Mouse (Mus musculus): ENCODE measurements around the gene Arid3c. TPM values are rescaled to one million over a fixed set of nuclear protein-coding genes. Genes with fewer than 3 reads are reported as not detected.

Arid3c gene
- polyA plus RNA-seq, 1 experiment from 2014 or later = 1.2 TPM

- 21% methylated on average over 8 of the region's 8 CpGs for WGBS
- no peak overlapping the region for H3K9ac ChIP-seq (ENCODE audit: low read length)
- H3K27ac ChIP-seq (ENCODE audit: low read depth, low read length) = no peak overlapping the region
- H3K4me2 ChIP-seq (ENCODE audit: low read depth) = peak overlapping the region; percentile 72; the same call in 1 of the 2 replicates
- no peaks in the 10 kb centered on the region for H3K27me3 ChIP-seq (ENCODE audit: control insufficient read depth, insufficient read depth, low read length)
- no peak for ATAC-seq (ENCODE audit: insufficient read depth, low FRiP score, low TSS enrichment)
- H3K9me3 ChIP-seq (ENCODE audit: control insufficient read depth, low read length) = no peaks in the 10 kb centered on the region
- peaks cover 15% of the 10 kb centered on the region for H3K4me1 ChIP-seq (ENCODE audit: control insufficient read depth, insufficient read depth, low read length)
- DNase-seq (ENCODE audit: low spot score) = peak; percentile 55
- peaks cover 6% of the 10 kb centered on the region; the same call in 1 of the 2 replicates for H3K36me3 ChIP-seq (ENCODE audit: control insufficient read depth, insufficient read depth, low read length)
- H3K4me3 ChIP-seq (ENCODE audit: low read depth, low read length) = peak overlapping the region; percentile 73; the same call in 1 of the 2 replicates
Measured at GRCm38 (mm10) chr4:41714276-41714675, 16.7 kb downstream of the Arid3c start.

GRCm38 (mm10) chr4:41713197-41714067, 17.5 kb downstream of the Arid3c start, which contains the start of gene Rpp25l:
TSS of gene Rpp25l (minus strand) at chr4:41713534.
- no peaks in the 10 kb centered on the region for H3K9me3 ChIP-seq (ENCODE audit: control insufficient read depth, low read length)
- H3K4me2 ChIP-seq (ENCODE audit: low read depth) = peak within 1 kb of the TSS; percentile 72
- peaks cover 15% of the 10 kb centered on the region for H3K4me1 ChIP-seq (ENCODE audit: control insufficient read depth, insufficient read depth, low read length)
- under 1% methylated on average over 58 of the region's 61 CpGs for WGBS
- H3K27ac ChIP-seq (ENCODE audit: low read depth, low read length) = no peak within 1 kb of the TSS
- peak; percentile 92 for DNase-seq (ENCODE audit: low spot score)
- ATAC-seq (ENCODE audit: insufficient read depth, low FRiP score, low TSS enrichment) = peak; percentile 62
- H3K36me3 ChIP-seq (ENCODE audit: control insufficient read depth, insufficient read depth, low read length) = peaks cover 6% of the 10 kb centered on the region; the same call in 1 of the 2 replicates
- peak within 1 kb of the TSS; percentile 82 for H3K9ac ChIP-seq (ENCODE audit: low read length)
- H3K4me3 ChIP-seq (ENCODE audit: low read depth, low read length) = peak within 1 kb of the TSS; percentile 73
- no peaks in the 10 kb centered on the region for H3K27me3 ChIP-seq (ENCODE audit: control insufficient read depth, insufficient read depth, low read length)

DNA sequence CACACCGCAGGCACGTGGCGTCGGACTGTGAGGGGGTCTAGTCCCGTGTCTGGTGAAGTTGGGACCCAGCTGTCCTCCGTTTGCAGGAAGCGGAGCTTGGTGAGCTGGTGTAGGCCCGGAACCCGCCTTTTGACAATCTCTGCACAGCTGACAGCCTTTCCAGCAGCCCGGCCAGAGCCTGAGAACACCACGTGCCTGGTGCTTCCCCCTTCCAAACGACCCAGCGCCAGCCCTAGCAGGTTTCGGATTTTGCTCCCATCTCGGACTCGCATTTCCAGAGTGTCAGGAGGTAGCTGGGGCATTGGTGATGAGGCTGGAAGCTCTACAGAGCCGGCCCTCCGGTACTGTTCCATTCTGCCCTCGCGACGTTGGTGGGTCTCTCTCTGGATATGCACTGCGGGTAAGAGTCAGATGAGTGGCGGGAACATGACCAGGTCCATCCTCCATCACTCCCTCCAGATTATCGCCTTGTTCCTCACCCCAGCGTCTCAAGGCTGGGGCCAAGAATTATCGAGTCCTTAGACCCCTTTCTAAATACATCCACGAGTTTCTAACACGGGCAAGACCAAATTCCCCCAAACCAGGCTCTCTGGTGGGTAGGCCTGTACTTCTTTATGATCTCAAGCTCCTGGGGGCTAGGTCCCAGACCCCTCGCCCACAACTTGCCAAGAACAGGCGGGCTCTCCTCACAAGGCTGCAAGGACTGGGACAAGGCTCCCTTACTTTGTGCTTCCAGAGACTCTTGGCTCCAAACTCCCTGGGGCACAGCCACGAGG, 18.3 kb downstream of the Arid3c start:
- Histone ChIP-seq H3K9ac (ENCODE audit: low read length) (peak overlapping the region; percentile 82), H3K4me1 (ENCODE audit: control insufficient read depth, insufficient read depth, low read length) (peaks cover 16% of the 10 kb centered on the region), H3K4me3 (ENCODE audit: low read depth, low read length) (peak overlapping the region; percentile 73), H3K27me3 (ENCODE audit: control insufficient read depth, insufficient read depth, low read length) (no peaks in the 10 kb centered on the region), H3K9me3 (ENCODE audit: control insufficient read depth, low read length) (no peaks in the 10 kb centered on the region), H3K4me2 (ENCODE audit: low read depth) (peak overlapping the region; percentile 72), H3K36me3 (ENCODE audit: control insufficient read depth, insufficient read depth, low read length) (peaks cover 6% of the 10 kb centered on the region; the same call in 1 of the 2 replicates), H3K27ac (ENCODE audit: low read depth, low read length) (no peak overlapping the region)
- DNase-seq (ENCODE audit: low spot score) (no peak), ATAC-seq (ENCODE audit: insufficient read depth, low FRiP score, low TSS enrichment) (no peak)
- WGBS = 46% methylated on average over 31 of the region's 31 CpGs

DNA sequence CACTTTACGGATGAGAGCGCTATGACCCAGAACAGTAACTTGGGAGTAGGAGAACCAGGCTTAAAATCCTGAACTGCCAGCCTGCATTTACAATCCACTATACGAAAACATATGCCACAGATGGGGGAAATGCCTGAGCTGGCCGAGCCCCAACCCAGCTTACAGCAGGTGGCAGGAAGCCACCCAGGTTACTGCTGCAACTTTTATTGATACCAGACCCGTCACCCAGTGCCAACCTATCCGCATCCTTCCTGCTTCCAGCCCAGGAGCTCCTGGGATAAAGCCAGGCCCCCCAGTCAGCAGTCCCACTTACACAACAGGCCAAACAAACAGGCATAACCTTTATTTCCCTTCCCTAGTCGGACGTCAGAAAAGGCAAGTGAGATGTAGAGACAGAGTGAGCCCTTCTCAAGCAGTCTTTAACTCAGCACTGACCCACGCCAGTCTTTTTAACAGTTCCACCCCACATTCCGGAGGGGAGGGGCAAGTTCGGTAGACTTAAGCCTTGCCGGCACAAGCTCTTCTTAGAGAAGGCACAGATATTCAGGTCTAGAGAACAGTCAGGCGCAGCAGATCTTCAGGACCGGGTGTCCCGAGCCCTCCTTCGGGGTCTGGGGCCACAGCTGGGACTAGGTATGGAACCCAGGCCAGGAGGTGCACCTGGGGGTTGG, 19.1 kb downstream of the Arid3c start:
- ATAC-seq (ENCODE audit: insufficient read depth, low FRiP score, low TSS enrichment) (no peak), DNase-seq (ENCODE audit: low spot score) (no peak)
- H3K4me2 ChIP-seq (ENCODE audit: low read depth) = peak overlapping the region; percentile 72
- H3K9me3 ChIP-seq (ENCODE audit: control insufficient read depth, low read length) = no peaks in the 10 kb centered on the region
- H3K4me3 ChIP-seq (ENCODE audit: low read depth, low read length) = 0 out of 2 replicates have a peak overlapping the region, but pooled peaks have one; percentile 73
- H3K27me3 ChIP-seq (ENCODE audit: control insufficient read depth, insufficient read depth, low read length) = no peaks in the 10 kb centered on the region
- peaks cover 6% of the 10 kb centered on the region; the same call in 1 of the 2 replicates for H3K36me3 ChIP-seq (ENCODE audit: control insufficient read depth, insufficient read depth, low read length)
- WGBS = 85% methylated on average over 16 of the region's 16 CpGs
- no peak overlapping the region for H3K9ac ChIP-seq (ENCODE audit: low read length)
- H3K27ac ChIP-seq (ENCODE audit: low read depth, low read length) = no peak overlapping the region
- peaks cover 22% of the 10 kb centered on the region for H3K4me1 ChIP-seq (ENCODE audit: control insufficient read depth, insufficient read depth, low read length)

GRCm38 (mm10) chr4:41710229-41710628, 20.7 kb downstream of the Arid3c start:
- ATAC-seq (ENCODE audit: insufficient read depth, low FRiP score, low TSS enrichment) (no peak), DNase-seq (ENCODE audit: low spot score) (no peak)
- Histone ChIP-seq H3K27ac (ENCODE audit: low read depth, low read length) (no peak overlapping the region), H3K27me3 (ENCODE audit: control insufficient read depth, insufficient read depth, low read length) (no peaks in the 10 kb centered on the region), H3K4me3 (ENCODE audit: low read depth, low read length) (no peak overlapping the region), H3K36me3 (ENCODE audit: control insufficient read depth, insufficient read depth, low read length) (peaks cover 6% of the 10 kb centered on the region; the same call in 1 of the 2 replicates), H3K4me1 (ENCODE audit: control insufficient read depth, insufficient read depth, low read length) (peaks cover 28% of the 10 kb centered on the region), H3K4me2 (ENCODE audit: low read depth) (no peak overlapping the region), H3K9me3 (ENCODE audit: control insufficient read depth, low read length) (no peaks in the 10 kb centered on the region), H3K9ac (ENCODE audit: low read length) (no peak overlapping the region)
- WGBS = 65% methylated on average over 4 of the region's 4 CpGs

DNA sequence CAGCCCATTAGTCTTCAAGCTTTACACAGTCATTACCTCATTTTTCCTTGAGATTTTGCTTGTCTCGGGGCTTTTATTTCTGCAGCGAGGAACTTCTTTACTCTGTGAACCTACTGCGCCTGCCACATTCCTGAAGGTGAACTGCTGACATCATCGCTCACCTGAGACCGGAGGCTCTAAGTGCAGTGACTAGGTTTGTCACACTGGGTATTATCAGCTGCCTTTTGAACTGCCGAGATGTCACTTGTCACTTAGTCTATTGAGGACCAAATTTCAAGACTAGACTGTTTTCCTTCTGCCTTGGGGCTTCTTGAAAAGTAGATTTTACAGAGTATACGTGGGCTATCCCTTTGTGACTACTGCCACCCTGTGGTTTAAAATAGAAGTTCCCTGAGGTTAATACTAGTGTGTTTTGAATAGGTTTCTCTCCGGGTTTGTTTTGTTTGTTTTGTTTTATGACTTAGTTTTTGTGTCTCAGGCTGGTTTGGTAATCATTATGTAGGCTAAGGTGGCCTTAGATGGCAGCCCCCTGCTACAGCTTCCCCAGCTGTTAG, 22.7 kb downstream of the Arid3c start:
- Histone ChIP-seq H3K4me3 (ENCODE audit: low read depth, low read length) (no peak overlapping the region), H3K36me3 (ENCODE audit: control insufficient read depth, insufficient read depth, low read length) (peaks cover 6% of the 10 kb centered on the region; the same call in 1 of the 2 replicates), H3K4me2 (ENCODE audit: low read depth) (no peak overlapping the region), H3K9ac (ENCODE audit: low read length) (no peak overlapping the region), H3K27me3 (ENCODE audit: control insufficient read depth, insufficient read depth, low read length) (no peaks in the 10 kb centered on the region), H3K4me1 (ENCODE audit: control insufficient read depth, insufficient read depth, low read length) (peaks cover 25% of the 10 kb centered on the region), H3K27ac (ENCODE audit: low read depth, low read length) (no peak overlapping the region), H3K9me3 (ENCODE audit: control insufficient read depth, low read length) (no peaks in the 10 kb centered on the region)
- peak; percentile 52 for DNase-seq (ENCODE audit: low spot score)
- ATAC-seq (ENCODE audit: insufficient read depth, low FRiP score, low TSS enrichment) = no peak
- 43% methylated on average over 8 of the region's 8 CpGs for WGBS

DNA sequence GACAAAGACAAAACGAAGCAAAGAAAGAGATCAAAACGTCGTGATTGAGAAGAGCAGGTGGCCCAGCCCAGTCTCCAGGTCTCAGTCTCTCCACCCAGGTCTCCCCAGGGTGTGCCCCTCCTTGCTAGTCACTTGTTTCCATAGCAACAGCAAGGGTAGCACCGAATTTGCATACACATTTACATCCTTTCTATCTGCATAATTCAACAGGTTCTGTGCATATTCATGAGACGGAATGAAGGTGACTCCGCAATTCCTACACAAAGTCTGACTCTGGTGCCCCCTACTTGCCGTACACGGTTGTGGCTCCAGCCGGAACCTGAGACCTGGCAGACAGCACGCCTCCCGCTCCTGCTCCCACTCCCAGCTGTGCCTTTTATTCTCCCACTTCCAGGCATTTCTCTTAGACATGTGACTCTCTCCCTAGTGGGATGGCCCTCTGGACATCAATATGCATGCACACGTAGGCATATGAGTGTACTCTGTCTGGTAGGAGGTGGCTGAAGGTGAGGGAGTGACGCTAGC, 23.9 kb downstream of the Arid3c start:
- ATAC-seq (ENCODE audit: insufficient read depth, low FRiP score, low TSS enrichment) (peak; percentile 86), DNase-seq (ENCODE audit: low spot score) (peak; percentile 85)
- H3K4me3 ChIP-seq (ENCODE audit: low read depth, low read length) = no peak overlapping the region
- H3K4me1 ChIP-seq (ENCODE audit: control insufficient read depth, insufficient read depth, low read length) = peaks cover 20% of the 10 kb centered on the region
- under 1% methylated on average over 13 of the region's 13 CpGs for WGBS
- H3K27ac ChIP-seq (ENCODE audit: low read depth, low read length) = 0 out of 2 replicates have a peak overlapping the region, but pooled peaks have one; percentile 49
- peaks cover 5% of the 10 kb centered on the region; the same call in 1 of the 2 replicates for H3K36me3 ChIP-seq (ENCODE audit: control insufficient read depth, insufficient read depth, low read length)
- H3K27me3 ChIP-seq (ENCODE audit: control insufficient read depth, insufficient read depth, low read length) = no peaks in the 10 kb centered on the region
- H3K4me2 ChIP-seq (ENCODE audit: low read depth) = peak overlapping the region; percentile 28
- H3K9me3 ChIP-seq (ENCODE audit: control insufficient read depth, low read length) = no peaks in the 10 kb centered on the region
- no peak overlapping the region for H3K9ac ChIP-seq (ENCODE audit: low read length)

All from neural tube, embryonic 11.5 days (tissue).